Mouse (Mus musculus) lung, postnatal 0 days (tissue): ENCODE measurements around the gene B3gntl1.

Experiments
- CTCF ChIP-seq: IDR thresholded peaks from 2 replicates; pipeline ENCODE4 v1.5.1; 2016; ENCODE audit warnings: antibody characterized with exemption, mild to moderate bottlenecking
- EP300 ChIP-seq: IDR thresholded peaks from 2 replicates; pipeline ENCODE4 v1.6.1; 2016; ENCODE audit warnings: antibody characterized with exemption, mild to moderate bottlenecking, control low read depth

GRCm38 (mm10) chr11:121685491-121686001 is 12.6 kb upstream of the B3gntl1 start:
- TF ChIP-seq EP300: no peak
- no peak for TF ChIP-seq CTCF
